ENCODE assay signal across 13 mouse cellular contexts in genomic region chrX:145753427-145753826, GRCm38 (mm10).
"Had no signal": no experiment of that assay in that cellular context is flagged by ENCODE, and none has a peak within 500 bp of the region (broad histone marks: within the 10 kb centered on the region; RNA-seq: fewer than 3 reads in every experiment).

No protein-coding gene starts in this region.

- H3K9me3 ChIP-seq: liver, embryonic 13.5 days; stomach, embryonic 15.5 days had no signal

- H3K36me3 ChIP-seq: liver, embryonic 13.5 days; stomach, embryonic 15.5 days had no signal

- H3K27ac ChIP-seq: kidney, postnatal 0 days; liver, embryonic 13.5 days; stomach, embryonic 15.5 days had no signal

- DNase-seq: kidney, adult 2 months; kidney, postnatal 25 days; layer of hippocampus, postnatal 36 days; liver, embryonic 13.5 days; lung, adult 2 months; lung, postnatal 14 days; lung, postnatal 4 days; midbrain, embryonic 14.5 days; right cerebral cortex, postnatal 14 days; spleen, adult 18-20 months; thymus, postnatal 25 days had no signal

- H3K4me1 ChIP-seq: liver, embryonic 13.5 days; stomach, embryonic 15.5 days had no signal

- H3K27me3 ChIP-seq: liver, embryonic 13.5 days; stomach, embryonic 15.5 days had no signal

- H3K4me3 ChIP-seq: liver, embryonic 13.5 days; stomach, embryonic 15.5 days had no signal

- H3K9ac ChIP-seq: liver, embryonic 13.5 days; stomach, embryonic 15.5 days had no signal
